ENCODE assay signal across 36 mouse cellular contexts in the genomic region with DNA sequence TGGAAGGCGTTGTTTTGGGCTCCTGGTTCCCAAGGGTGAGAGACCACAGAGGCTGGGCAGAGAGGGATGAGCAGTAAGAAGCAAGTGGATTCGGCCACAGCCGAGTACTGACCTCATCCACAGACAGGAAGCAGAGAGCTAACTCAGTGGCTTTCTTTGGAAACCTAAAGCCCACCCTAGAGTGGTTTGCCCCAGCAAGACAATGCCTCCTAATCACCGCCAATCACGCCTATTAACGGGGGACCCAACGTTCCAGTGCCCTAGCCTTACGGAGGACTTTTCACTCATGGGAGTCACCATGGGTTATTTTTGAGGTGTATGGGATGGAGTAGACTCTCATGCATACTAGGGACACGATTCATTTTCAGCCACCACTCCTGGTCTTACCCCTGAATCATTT. TPM values are rescaled to one million over a fixed set of nuclear protein-coding genes. Genes with fewer than 3 reads are reported as not detected.
"Had no signal": no experiment of that assay in that cellular context is flagged by ENCODE, and none has a peak within 500 bp of the region (broad histone marks: within the 10 kb centered on the region; RNA-seq: fewer than 3 reads in every experiment).

No protein-coding gene starts in this region.

- H3K27me3 ChIP-seq: heart, embryonic 12.5 days; hindbrain, embryonic 12.5 days; intestine, embryonic 15.5 days; limb, embryonic 12.5 days; liver, embryonic 12.5 days had no signal

- ATAC-seq: hindbrain, embryonic 16.5 days; inflammation-experienced regulatory T-cells, adult 6 months; intestine, embryonic 15.5 days; intestine, postnatal 0 days; liver, embryonic 12.5 days had no signal

- H3K9me3 ChIP-seq: heart, embryonic 10.5 days; heart, embryonic 12.5 days; hindbrain, embryonic 10.5 days; hindbrain, embryonic 12.5 days; intestine, embryonic 15.5 days; limb, embryonic 10.5 days; limb, embryonic 12.5 days; liver, embryonic 12.5 days had no signal

- DNase-seq: gastrocnemius, postnatal 10 days; gastrocnemius, postnatal 25 days; heart, adult 18-20 months; heart, postnatal 10 days; heart, postnatal 4 days; kidney, adult 18-20 months; kidney, postnatal 10 days; kidney, postnatal 4 days; liver had no signal

- H3K4me3 ChIP-seq: heart, embryonic 10.5 days; heart, embryonic 12.5 days; hindbrain, embryonic 10.5 days; hindbrain, embryonic 12.5 days; intestine, embryonic 15.5 days; layer of hippocampus, adult 2 months; left cerebral cortex, adult 2 months; limb, embryonic 10.5 days; limb, embryonic 12.5 days; liver, embryonic 12.5 days had no signal

- H3K4me1 ChIP-seq: hindbrain, embryonic 12.5 days; intestine, embryonic 15.5 days; limb, embryonic 10.5 days; limb, embryonic 12.5 days had no signal

- H3K27ac ChIP-seq: heart, embryonic 10.5 days; hindbrain, embryonic 10.5 days; hindbrain, embryonic 12.5 days; hindbrain, embryonic 14.5 days; intestine, embryonic 15.5 days; layer of hippocampus, adult 2 months; left cerebral cortex, adult 2 months; limb, embryonic 10.5 days; limb, embryonic 12.5 days; liver, embryonic 12.5 days; liver, embryonic 14.5 days had no signal

- H3K4me2 ChIP-seq: heart, embryonic 12.5 days; hindbrain, embryonic 12.5 days; hindbrain, embryonic 14.5 days; intestine, embryonic 15.5 days; limb, embryonic 12.5 days; liver, embryonic 12.5 days had no signal

- H3K9ac ChIP-seq: heart, embryonic 12.5 days; hindbrain, embryonic 12.5 days; hindbrain, embryonic 14.5 days; intestine, embryonic 15.5 days; limb, embryonic 12.5 days; liver, embryonic 12.5 days; liver, embryonic 14.5 days had no signal

RNA-seq across cellular contexts. Expression of gene Ldhc, which starts 7.6 kb away (rescaled TPM):
- total RNA-seq: gastrocnemius, adult 18-20 months; gastrocnemius, postnatal 10 days; gastrocnemius, postnatal 25 days; gastrocnemius, postnatal 4 days; heart, adult 18-20 months; heart, adult 8-10 months; heart, postnatal 10 days; heart, postnatal 25 days; heart, postnatal 4 days; layer of hippocampus, adult 2 months; layer of hippocampus, postnatal 10 days; layer of hippocampus, postnatal 25 days; left cerebral cortex, adult 2 months; left cerebral cortex, postnatal 14 days; left cerebral cortex, postnatal 36 days had no signal
- polyA plus RNA-seq: heart, embryonic 12.5 days; heart, embryonic 14.5 days; heart, embryonic 16.5 days; hindbrain, embryonic 10.5 days; hindbrain, embryonic 12.5 days; inflammation-experienced regulatory T-cells, adult 6 months; intestine, embryonic 15.5 days; intestine, postnatal 0 days; kidney, embryonic 16.5 days; limb, embryonic 12.5 days; limb, embryonic 14.5 days had no signal
